Mouse (Mus musculus) erythroid progenitor cell, adult 5-6 weeks (primary cell): ENCODE data around the gene Nr0b2. TPM values are rescaled to one million over a fixed set of nuclear protein-coding genes. Genes with fewer than 3 reads are reported as not detected.
A peak's percentile ranks its signal among the peaks of the same experiment; 100 is the strongest.

Experiments
- ATAC-seq: replicated peaks from 2 replicates; pipeline ENCODE4 v1.8.0; 2016; ENCODE audit warnings: moderate number of reproducible peaks, mild to moderate bottlenecking, moderate TSS enrichment, inconsistent platforms; ENCODE audit not compliant: poor library complexity, low FRiP score, severe bottlenecking
- total RNA-seq, 2 experiments: library from RNA; stranded (forward) in 1 of 2; stranded (reverse) in 1 of 2; fragments of 150-400 nt in 1 of 2; fragments of 186-747, 209-891 nt in 1 of 2; gene quantifications; 2 replicates each; pipeline versions ENCODE4 v1.2.3 to v1.2.4; 2015 to 2017; ENCODE audit warnings: low replicate concordance in 2 of 2

Nr0b2 gene
- total RNA-seq, 2 experiments from 2014 or later = not detected

DNA sequence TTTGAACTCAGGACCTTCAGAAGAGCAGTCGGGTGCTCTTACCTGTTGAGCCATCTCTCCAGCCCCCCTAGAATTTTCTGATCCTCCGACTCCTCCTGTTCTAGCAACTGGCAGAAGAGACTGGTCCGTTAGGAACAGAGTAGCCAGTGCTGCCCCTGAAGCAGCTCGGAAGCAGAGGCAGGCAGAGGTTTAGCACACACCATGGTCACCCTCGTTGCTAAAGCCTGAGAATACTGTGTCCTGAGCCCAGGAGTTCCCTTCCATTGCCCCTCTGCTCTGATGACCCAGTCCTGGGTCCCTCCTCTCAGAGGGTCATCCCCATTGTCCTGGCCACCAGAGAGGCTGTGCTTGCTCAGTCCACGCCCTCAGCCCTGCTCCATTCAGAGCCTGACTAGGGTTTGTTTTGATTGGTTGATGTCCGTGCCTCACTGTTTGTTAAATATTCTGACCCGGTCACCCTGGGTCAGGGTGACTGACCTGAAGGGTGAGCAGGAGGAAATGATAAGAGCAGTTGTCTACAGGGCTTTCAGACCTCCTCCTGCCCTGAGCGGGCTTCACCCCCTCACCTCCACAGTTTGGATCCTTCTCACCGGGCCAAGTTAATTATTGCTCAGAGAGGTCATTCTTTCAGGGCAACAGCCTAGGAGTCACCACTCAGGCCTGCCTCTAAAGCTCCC, 4.0 kb downstream of the Nr0b2 start:
- no peak for ATAC-seq

DNA sequence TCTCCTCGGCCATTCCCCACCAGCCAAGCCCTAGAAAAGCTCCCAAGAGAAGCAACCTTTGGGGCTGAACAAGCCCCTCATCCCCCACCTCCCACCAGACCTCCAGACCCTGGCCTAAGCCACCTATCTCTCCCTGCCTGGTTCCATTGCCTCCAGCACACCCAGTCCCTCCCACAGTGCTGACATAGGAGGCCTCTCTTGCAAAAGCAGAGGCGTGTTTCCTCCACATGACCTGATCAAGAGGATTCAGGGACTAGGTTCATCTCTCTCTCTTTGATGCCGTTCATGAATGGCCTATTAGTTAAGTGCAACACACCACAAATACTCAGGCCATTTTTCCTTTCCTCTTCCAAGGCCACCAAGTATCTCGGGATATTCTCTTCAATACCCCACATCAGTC, 6.7 kb downstream of the Nr0b2 start:
- no peak for ATAC-seq

DNA sequence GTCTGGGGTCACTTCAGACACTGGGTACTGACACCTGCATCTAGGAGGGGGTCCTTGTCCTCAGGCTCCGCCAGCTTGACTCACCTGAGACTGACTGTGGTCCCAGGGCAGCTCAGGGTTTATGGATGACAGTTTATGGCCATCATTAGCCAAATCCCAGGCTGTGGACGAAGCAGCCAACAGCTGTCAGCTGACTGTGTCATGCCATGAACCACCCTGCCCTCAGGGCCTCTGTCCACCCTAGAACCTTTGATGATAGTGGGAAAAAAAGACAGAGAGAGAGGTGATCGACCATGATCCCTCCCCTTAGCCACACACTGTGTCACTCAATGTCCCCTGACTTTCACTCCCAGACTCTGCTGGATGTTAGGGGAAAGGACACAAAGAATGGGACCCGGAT, 8.4 kb downstream of the Nr0b2 start:
- no peak for ATAC-seq

DNA sequence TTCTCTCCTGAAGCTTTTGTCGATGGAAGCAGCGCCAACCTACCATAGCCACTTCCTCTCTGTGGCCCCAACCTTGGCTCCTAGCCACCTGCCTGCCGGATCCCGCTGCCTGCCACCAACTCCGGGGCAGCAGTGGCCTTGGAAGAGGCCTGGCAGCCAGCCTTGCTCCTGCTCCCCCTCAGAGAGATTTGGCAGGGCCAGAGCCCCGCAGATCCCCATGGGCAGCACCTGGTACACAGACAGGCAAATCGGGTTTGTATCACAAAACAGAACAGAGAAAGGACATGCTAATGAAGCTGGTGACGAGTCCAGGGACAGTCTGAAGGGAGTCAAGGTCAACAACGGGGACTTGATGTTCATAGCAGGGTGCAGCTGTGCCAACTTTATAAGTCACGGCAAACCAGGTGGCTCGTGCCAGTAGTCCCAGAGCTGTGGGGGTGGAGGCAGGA, 10.0 kb downstream of the Nr0b2 start:
- no peak for ATAC-seq

DNA sequence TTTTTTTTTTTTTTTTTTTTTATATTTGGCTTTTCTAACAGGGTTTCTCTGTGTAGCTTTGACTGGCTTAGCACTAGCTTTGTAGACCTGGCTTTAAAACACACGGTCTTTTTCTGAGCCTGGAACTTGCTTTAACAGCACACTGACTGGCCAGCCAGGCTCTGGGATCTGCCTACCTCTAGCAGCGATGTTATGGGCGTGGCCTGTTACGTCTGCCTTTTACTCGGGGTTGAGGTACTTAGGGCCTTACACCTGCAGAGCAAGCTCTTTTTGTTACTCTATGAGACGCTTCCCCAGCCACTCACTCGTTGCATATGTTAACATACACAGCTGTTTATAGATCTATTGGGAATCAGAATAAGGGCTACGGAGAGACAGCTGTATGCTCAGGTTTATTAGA, 14.1 kb downstream of the Nr0b2 start:
- ATAC-seq = no peak

DNA sequence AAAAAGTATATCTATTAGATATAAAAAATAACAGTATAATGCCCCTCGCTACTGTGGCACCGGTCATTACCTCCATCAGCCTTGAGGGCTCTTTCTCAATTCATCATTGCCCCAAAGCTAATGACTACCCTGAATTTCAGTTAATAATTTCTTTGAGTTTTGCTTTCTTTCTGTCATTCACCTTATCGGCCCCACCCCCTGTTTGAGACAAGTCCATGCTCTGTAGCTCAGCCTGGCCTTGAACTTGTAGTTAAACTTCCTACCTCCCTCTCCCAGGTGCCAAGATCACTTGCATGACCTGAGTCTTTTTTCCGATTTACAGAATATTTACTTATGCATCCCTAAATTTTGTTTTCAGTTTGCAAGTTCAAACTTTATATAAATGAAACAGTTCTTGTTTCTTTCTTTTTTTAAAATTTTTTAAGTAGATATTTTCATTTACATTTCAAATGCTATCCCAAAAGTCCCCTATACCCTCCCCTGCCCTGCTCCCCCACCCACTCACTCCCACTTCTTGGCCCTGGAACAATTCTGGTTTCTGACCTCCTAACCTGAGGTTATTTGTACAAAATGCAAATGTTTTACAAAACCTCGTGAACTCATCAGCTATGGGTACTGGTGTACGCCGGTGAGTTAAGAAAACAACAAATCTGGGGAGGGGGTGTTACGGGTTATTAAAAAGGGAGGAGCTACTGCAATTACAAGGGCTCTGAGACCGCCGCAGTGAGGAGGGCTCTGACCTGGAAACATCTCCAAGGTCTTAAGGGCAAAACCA, 16.3 kb downstream of the Nr0b2 start:
- ATAC-seq = no peak

DNA sequence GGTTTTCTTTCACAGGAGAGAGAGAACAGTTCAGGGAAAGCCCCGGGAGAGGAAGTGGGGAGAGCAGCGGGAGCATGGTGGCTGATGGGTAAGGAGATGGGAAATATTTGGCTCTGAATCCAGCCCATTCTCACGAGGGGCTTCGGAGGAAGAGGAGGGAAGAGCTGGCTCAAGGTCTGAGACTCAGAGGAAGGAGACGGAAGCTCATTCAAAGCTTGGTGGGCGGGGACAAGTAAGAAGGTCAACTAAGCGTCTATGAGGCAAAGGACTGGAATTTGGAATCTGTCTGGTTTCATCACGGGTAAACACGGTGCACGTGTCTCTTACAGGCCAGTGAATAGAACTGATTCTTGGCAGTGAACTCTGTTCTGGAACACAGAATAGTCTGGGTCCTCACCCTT, 16.9 kb downstream of the Nr0b2 start:
- no peak for ATAC-seq

DNA sequence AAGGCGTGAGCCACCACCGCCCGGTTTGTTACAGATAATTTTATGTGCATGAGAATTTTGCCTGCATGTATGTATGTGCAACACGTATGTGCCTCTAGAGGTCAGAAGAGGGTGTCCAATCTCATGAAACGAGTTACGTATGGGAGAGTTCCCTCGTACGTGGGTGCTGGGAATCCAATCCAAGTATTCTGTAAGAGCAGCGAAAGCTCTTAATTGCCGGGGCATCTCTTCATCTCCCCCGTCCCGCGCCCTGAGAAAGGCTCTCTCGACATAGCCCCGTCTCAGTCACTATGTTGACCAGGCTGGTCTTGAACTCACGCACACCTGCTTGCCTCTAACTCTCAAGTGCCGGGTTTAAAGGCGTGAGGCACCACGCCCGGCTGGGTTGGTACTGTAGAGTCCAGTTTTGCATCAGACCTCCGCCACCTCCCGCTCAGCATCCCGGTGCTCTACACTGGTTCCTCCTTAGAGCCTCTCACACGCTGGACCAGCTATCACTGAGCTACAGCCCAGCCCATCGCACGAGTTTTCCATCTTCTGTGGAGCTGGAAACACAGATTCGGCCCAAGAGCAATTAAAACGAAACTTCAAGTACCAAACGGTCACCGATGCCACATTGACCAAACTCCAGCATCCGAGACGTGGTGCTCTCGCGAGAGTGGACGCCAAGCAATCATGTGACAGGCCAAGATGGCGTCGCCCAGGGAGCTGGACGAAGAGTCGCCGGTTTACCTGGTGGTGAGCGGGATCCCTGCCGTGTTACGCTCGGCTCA, 21.1 kb downstream of the Nr0b2 start, which contains the start of gene Gpatch3:
Gpatch3 (plus strand) TSS at position 676 of the 773 bp plus-strand sequence.
- ATAC-seq = peak; percentile 97

DNA sequence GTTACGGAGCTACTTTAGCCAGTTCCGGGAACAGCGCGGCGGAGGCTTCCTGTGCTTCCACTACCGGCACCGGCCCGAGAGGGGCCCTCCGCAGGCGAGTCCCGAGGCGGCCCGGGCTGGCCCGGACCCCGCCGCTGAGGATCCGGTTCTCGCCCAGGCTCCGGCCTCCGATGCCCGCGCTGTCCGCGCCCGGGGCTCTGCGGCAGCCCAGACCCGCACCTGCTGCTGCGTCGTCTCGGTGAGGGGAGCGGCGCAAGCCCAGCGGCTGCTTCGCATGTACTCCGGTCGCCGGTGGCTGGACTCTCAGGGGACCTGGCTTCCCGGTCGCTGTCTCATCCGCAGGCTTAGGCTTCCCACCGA, 21.6 kb downstream of the Nr0b2 start:
- no peak; the same call in 1 of the 2 replicates for ATAC-seq

DNA sequence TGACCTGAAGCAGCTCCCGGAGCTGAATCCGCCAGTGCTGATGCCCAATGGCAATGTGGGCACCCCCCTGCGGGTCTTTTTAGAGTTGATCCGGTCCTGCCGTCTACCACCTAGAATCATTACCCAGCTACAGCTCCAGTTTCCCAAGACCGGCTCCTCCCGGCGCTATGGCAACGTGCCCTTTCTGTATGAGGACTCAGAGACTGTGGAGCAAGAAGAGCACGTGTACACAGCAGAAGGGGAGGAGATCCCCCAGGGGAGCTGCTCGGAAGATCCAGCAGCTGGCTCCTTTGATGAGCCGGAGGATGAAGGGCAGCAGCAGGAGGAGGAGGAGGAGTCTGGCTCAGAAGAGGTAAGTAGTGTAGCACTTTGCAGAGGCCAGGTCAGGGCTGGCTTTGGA, 24.8 kb downstream of the Nr0b2 start:
- ATAC-seq = no peak

DNA sequence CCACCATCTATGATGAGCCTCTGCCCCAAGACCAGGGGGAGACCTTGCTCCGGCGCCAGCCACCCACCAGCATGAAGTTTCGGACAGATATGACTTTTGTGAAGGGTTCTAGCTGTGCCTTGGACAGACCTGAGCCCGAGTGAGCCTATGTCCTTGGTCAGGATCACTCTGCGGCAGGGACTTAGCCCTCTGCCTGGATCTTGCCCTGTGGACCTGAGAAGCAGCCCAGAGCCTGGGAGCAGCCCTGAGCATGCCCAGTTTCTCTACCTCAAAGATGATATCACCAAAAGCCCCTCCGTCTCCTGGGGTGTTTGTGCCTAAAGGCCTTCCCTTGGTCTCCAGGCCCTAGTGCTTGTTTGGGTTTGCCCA, 30.5 kb downstream of the Nr0b2 start:
- 0 out of 2 replicates have a peak, but pooled peaks have one; percentile 7 for ATAC-seq

DNA sequence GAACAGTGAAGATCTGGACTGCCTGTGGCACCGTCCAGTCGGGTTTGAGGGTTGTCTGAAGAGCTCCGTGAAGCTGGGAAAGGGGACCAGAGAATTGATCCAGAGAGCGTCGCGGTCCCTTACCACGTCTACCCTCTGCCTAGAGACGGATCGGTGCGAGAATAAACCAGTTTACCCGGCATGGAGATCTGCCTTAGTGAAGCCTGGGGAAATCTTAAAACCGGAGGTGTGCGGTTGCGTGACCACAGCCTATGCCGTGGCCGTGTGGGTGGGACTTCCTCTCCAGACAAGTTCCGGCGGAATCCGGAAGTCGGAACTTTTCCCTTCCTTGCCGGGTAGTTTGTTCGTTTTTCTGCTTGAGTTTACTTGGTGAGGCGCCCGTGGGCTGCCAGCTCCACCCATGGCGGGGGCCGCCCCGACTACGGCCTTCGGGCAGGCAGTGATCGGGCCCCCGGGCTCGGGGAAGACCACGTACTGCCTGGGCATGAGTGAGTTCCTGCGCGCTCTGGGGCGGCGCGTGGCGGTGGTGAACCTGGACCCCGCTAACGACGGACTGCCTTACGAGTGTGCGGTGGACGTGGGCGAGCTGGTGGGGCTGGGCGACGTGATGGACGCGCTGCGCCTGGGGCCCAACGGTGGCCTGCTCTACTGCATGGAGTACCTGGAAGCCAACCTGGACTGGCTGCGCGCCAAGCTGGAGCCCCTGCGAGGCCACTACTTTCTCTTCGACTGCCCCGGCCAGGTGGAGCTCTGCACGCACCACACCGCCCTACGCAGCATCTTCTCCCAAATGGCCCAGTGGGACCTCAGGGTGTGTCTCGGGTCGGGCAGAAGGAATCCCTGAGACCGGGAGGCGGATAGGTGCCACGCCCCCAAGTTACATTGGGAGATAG, 31.1 kb downstream of the Nr0b2 start, which contains the start of gene Gpn2:
Gpn2 (plus strand) TSS at position 304 of the 893 bp plus-strand sequence.
- ATAC-seq = peak; percentile 90

DNA sequence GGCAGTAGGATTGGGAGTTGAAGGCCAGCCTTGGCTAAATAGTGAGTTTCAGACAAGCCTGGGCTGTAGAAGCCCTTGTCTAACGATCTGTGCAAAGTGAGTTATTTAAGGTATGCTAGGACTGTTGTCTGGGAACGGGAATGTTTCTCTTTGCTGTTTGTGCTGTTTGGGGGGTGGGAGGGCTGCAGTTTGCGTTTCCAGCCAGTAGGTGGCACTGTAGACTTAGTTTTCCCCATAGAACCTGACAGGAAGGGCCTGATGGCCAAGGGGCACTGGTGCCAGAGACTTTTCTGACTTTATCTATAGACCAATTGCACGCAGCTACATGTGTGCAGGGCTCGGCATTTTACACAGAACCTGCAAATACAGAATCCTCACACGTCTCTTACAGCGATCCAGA, 39.4 kb downstream of the Nr0b2 start:
- ATAC-seq = peak; percentile 75

DNA sequence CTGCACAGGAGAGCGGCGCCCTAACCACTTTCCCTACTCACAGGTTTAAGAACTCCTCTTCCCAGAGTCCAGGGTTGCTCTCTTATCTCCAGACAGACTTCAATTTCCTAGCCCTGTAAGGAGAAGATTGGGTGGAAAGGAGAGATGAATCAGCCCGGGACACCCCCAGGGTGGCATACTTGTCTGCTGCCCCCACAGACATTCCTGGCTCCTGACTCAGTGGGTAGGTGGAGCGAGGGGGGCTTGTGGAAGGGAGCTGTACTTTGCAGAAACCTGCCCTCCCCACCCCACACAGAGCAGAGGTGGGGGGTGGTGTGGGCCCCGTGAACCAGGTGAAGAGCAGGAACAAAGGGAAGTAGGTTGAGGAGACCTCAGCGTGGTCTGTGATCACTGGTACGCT, 42.4 kb downstream of the Nr0b2 start:
- ATAC-seq = no peak

DNA sequence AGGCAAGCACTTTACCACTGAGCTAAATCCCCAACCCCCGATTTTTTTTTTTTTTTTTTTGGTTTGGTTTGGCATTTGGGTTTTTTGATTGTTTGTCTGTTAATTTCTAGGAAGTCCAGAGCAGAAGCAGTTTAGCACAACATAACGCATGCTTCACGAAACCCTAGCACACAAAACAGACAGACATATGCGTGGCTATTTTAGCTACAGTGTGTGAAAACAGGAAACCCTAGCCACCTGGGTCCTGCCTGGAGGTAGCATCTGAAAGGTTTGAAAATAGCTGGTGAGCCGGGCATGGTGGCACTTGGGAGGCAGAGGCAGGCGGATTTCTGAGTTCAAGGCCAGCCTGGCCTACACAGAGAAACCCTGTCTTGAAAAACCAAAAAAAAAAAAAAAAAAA, 42.9 kb downstream of the Nr0b2 start:
- ATAC-seq = no peak

DNA sequence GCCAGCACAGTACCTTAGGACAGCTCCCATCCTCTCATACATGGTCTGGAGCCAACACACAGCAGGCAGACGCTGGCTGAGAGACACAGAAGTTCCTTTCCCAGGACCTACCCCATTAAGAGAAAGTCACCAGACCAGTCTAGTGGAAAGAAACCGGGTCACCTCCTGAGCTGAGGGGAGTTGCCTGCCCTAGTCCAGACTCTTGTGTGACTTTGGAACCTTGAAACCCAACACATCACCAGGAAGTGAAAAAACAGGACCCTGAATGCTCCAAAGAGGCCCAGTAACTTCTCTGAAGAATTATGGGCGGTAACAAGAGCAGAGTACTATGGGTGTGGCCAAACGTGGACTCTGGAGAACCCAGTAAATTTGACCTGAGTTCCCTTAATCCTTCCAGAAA, 45.4 kb downstream of the Nr0b2 start:
- no peak for ATAC-seq

DNA sequence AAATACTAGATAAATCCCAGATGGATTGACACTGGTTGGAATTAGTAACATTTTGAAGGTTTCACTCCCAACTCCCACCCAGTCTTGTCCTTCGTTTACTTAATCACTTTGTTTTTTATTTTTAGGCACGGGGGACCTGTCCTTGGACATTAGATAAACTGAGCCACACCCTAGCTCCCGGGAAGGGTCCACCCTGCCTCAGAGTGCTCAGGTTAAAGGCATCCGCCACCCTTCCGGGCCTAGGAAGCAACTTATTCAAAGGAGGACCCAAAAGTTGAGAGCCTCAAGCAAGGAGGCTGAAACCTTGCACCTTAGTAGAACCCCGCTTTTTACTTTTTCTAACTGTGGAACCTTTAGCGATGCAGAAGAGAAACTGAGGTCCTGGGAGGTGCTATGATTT, 45.9 kb downstream of the Nr0b2 start:
- no peak for ATAC-seq

DNA sequence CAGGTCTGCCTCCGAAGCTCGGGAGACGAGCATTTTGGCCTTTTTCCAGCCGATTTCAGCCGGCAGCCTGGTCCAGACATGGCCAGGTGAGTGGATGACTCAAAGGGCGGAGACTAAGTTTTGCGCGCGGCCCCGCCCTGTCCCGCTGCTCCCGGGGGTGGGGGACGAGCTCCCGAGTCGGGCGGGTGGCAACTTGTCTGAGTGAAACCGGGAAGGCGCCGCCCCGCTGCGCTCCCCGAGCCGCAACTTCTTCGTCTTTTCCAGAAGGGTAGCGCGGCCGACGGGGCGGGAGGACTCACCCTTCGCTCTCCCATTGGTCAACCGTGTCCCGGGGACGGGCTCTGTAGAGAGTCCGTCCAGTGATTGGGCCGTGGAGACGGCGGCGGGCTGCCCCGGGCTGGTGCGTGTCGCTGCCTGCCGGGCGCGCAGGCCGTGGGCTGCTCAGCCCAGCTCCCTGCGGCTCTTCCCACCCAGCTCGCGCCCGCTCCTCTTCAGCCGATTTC, 46.4 kb downstream of the Nr0b2 start:
- peak; percentile 95 for ATAC-seq

DNA sequence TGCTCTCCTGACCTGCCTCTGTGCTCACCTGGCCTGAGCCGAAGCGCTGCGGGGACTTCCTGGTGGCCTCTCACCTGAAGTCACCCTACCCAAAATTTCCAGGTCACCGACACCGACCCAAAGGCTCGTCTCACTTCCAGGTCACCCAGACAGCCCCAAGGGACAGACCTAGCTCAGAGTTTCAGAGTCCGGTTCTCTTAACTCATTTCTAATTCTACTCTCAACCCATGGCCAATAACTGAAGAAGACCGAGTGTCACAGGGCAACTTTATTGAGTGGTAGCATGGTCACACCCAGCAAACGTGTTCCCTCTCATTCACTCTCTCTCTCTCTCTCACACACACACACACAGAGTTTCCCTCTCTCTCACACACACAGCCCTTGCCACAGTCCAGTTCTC, 47.1 kb downstream of the Nr0b2 start:
- ATAC-seq = no peak
